Mouse (Mus musculus) hindbrain, embryonic 12.5 days (tissue): ENCODE measurements around the gene D130043K22Rik. TPM values are rescaled to one million over a fixed set of nuclear protein-coding genes. Genes with fewer than 3 reads are reported as not detected.

Source experiments
- ATAC-seq: fragments of 200-750 bp; cut with Nextera tagmentation; 2 replicates; pipeline ENCODE4 v1.8.0; 2017; ENCODE audit warnings: moderate TSS enrichment; ENCODE audit not compliant: low FRiP score
- H3K27ac ChIP-seq: fragments of 300-500 bp; sonication (generic); 2 replicates; pipeline ENCODE4 v1.5.1; 2016; ENCODE audit warnings: mild to moderate bottlenecking
- H3K27me3 ChIP-seq: fragments of 300-500 bp; sonication (generic); 2 replicates; pipeline ENCODE4 v1.6.1; 2016; ENCODE audit warnings: mild to moderate bottlenecking
- H3K36me3 ChIP-seq: fragments of 300-500 bp; sonication (generic); 2 replicates; pipeline ENCODE4 v1.6.1; 2016; ENCODE audit warnings: mild to moderate bottlenecking
- H3K4me1 ChIP-seq: fragments of 300-500 bp; sonication (generic); 2 replicates; pipeline ENCODE4 v1.6.1; 2016
- H3K4me2 ChIP-seq: fragments of 300-500 bp; sonication (generic); replicated peaks from 2 replicates; pipeline ENCODE4 v1.6.1; 2016; ENCODE audit warnings: mild to moderate bottlenecking
- H3K4me3 ChIP-seq: fragments of 300-500 bp; sonication (generic); 2 replicates; pipeline ENCODE4 v1.5.1; 2016; ENCODE audit warnings: mild to moderate bottlenecking
- H3K9ac ChIP-seq: fragments of 300-500 bp; sonication (generic); 2 replicates; pipeline ENCODE4 v1.6.1; 2016; ENCODE audit warnings: mild to moderate bottlenecking, moderate library complexity
- H3K9me3 ChIP-seq: fragments of 300-500 bp; sonication (generic); replicated peaks from 2 replicates; pipeline ENCODE4 v1.6.1; 2016; ENCODE audit warnings: mild to moderate bottlenecking
- WGBS: fragments of 180-500 bp; shearing (Covaris S2); methylation state at CpG from one replicate; pipeline ENCODE4 v1.1.7; 2016; 5-methylcytosine and 5-hydroxymethylcytosine counted together
- polyA plus RNA-seq: library from polyadenylated mRNA; unstranded; fragments of >200 nt; fragmentation: Nextera tagmentation; extraction: Ambion mirVana; gene quantifications from 2 replicates; pipeline ENCODE4 v1.2.1, GENCODE M21; 2016

D130043K22Rik gene
- 1.9 and 2.3 TPM in 2 replicates for polyA plus RNA-seq

DNA sequence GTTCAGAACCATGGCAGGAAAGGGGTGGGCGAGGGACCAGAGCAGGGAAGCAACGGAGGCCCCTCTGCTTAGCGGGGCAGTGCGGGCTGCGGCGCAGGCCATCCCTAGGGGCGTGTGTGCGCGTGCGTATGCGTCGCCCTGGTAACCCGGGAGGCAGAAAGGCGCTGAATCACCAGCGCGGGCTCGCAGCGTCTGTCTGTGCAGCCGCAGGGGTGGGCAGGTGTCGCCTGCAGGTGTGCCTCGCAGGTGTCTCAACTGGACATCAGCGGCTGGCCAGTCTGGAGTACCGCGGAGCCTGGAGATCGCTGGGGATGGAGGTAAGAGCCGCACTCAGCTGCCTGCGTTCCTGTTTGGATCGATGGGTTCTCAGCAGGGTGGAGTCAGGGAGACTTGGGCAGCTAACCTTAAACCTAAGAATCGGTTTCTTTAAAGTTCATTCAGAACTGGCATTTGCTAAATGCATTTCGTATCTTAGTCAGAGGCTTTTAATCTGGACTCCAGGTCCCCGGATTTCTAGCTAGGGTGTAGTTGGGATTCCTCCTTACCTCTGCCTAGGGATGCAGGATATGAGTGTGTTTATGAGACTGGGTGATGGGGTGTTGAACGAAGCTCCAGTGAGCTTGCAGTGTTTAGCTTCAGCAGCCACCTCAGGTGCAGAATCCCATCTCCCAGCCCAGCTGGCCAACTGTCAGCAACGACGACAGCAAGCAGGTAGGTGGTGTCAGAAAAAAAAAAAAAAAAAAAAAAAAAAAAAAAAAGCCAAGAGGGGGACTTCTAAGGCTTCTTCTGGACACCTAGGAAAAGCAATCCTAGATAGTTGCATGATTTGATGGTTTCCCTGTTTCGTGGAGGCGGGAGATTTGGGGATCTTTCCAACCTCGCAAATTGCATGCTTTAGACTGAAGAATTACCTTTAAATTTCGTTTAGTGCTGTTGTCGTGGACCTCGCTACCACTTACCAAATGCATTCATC is at the start of gene D130043K22Rik:
Gene D130043K22Rik (plus strand): TSS at position 153 of the 973 bp plus-strand sequence.
- Histone ChIP-seq H3K4me1 (peaks cover 10% of the 10 kb centered on the region; the same call in 1 of the 2 replicates), H3K36me3 (0 out of 2 replicates have a peak, but pooled peaks cover 4% of the 10 kb centered on the region), H3K27me3 (no peaks in the 10 kb centered on the region), H3K27ac (no peak within 1 kb of the TSS), H3K9ac (peak within 1 kb of the TSS; percentile 65), H3K9me3 (no peaks in the 10 kb centered on the region), H3K4me2 (peak within 1 kb of the TSS; percentile 88), H3K4me3 (peak within 1 kb of the TSS; percentile 54)
- ATAC-seq = peak; percentile 98
- 12% methylated on average over 40 of the region's 40 CpGs for WGBS

DNA sequence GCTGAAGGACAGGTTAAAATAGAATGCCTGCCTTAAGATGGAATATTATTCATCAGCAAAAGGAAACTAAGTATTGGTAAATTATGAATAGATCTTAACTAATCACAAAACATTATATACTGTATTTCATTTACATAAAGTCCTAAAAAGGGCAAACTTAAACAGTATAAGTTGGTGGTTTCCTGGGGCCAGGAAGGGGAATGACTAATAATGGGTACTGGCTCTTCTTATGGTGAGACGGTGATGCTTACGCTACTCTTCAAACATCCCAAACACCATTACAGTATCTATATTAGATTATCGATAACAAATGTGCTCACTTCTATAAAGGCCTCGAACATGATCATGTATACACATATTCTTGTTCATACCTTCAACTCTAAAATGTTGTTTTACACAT is 46.2 kb upstream of the D130043K22Rik start:
- H3K36me3 ChIP-seq = no peaks in the 10 kb centered on the region
- no peak overlapping the region for H3K27ac ChIP-seq
- no peaks in the 10 kb centered on the region for H3K27me3 ChIP-seq
- WGBS = 97% methylated on average over 4 of the region's 4 CpGs
- ATAC-seq = no peak
- H3K4me1 ChIP-seq = peaks cover 10% of the 10 kb centered on the region
- H3K4me2 ChIP-seq = no peak overlapping the region
- H3K4me3 ChIP-seq = no peak overlapping the region
- H3K9me3 ChIP-seq = no peaks in the 10 kb centered on the region
- H3K9ac ChIP-seq = no peak overlapping the region

DNA sequence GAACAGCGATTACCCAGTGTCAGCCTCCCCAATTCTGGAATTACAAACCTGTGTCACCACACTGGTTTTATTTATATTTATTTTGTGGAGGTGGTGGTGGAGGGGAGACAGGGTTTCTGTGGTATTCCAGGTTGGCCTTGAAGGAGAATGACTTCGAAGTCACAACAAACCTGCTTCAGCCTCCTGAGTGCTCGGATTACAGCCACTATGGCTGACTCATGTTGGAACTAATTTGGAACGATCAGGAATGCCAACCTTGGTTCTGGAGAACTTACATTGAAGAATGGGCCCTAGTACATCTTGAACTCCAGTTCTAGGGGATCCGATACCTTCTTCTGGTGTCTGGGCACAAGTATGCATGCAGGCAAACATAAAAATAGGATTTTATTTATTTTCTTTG is 45.6 kb upstream of the D130043K22Rik start:
- no peak for ATAC-seq
- WGBS = 71% methylated on average over 5 of the region's 5 CpGs
- no peaks in the 10 kb centered on the region for H3K9me3 ChIP-seq
- no peak overlapping the region for H3K9ac ChIP-seq
- H3K36me3 ChIP-seq = no peaks in the 10 kb centered on the region
- peak overlapping the region; percentile 97; the same call in 1 of the 2 replicates for H3K4me3 ChIP-seq
- no peak overlapping the region for H3K27ac ChIP-seq
- H3K27me3 ChIP-seq = no peaks in the 10 kb centered on the region
- peak overlapping the region; percentile 73 for H3K4me2 ChIP-seq
- H3K4me1 ChIP-seq = peaks cover 15% of the 10 kb centered on the region

DNA sequence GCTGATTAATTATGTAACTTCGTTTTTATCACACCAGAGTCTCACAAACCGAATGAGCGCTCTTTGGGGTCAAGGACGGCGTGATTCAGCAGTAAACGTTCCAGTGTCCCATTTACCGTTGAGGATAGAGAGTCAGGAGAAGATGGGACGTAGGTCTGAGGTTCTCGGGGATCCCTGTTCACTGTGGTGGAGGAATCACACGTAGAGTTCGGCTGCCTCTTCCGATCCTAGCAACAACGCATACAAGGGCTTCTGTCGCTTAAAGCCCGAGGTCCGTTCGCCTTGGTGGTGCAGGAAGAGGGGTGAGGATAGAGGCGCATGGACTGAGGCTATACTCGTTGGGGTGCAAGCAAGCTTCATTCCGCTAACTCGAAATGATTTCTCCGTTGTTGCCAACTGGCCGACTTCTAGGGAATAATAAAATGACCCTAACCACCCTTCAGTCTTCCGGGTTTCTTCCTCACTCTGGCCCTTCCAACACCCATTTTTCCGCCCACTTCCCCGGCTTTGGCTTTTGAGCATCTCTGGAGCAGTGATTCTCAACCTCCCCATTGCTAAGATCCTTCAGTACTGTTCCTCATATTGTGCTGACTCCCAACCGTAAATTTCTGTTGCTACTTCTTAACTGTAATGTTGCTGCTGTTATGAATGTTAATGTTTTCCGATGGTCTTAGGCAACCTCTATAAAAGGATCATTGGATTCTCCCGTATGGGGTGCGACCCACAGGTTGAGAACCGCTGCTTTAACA is 44.8 kb upstream of the D130043K22Rik start:
- peak overlapping the region; percentile 73 for H3K4me2 ChIP-seq
- H3K9me3 ChIP-seq = no peaks in the 10 kb centered on the region
- ATAC-seq = peak; percentile 17
- peak overlapping the region; percentile 97 for H3K4me3 ChIP-seq
- peak overlapping the region; percentile 97 for H3K27ac ChIP-seq
- H3K27me3 ChIP-seq = no peaks in the 10 kb centered on the region
- peaks cover 19% of the 10 kb centered on the region for H3K4me1 ChIP-seq
- 1% methylated on average over 31 of the region's 31 CpGs for WGBS
- H3K9ac ChIP-seq = peak overlapping the region; percentile 58
- H3K36me3 ChIP-seq = 0 out of 2 replicates have a peak, but pooled peaks cover 3% of the 10 kb centered on the region

DNA sequence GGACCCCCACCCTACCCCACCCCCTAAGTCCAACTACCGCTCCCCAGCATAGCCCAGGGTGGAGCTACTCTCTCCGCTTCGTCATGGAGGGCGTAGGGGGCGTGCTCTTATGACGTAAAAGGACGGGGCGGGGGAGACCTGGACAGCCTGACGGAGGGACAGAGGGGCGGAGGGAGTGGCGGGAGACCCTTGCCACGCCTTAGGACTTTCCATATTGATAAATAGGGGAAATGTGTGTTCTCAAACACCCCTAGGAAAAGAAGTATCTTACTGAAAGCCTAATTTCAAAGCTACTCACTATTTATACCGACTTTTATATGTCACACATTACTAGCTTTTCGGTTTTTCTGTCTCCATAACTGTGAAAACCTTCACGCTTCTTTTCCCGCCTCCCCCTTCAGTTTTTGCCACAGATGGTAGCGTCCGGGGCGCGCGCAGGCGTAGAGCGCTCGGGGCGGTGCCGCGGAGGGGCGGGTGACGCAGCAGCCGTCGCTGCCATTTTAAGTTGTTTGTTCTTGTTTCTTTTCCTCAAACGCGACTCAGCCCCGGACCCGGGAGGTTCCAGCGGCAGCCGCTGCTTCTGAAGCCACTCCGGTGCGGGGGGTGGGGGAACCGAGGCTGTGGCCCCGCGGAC is 44.1 kb upstream of the D130043K22Rik start:
- H3K4me3 ChIP-seq = peak overlapping the region; percentile 97
- H3K4me2 ChIP-seq = peak overlapping the region; percentile 73
- H3K36me3 ChIP-seq = 0 out of 2 replicates have a peak, but pooled peaks cover 9% of the 10 kb centered on the region
- ATAC-seq = peak; percentile 97
- peak overlapping the region; percentile 97 for H3K27ac ChIP-seq
- under 1% methylated on average over 42 of the region's 42 CpGs for WGBS
- peaks cover 19% of the 10 kb centered on the region for H3K4me1 ChIP-seq
- no peaks in the 10 kb centered on the region for H3K27me3 ChIP-seq
- H3K9me3 ChIP-seq = no peaks in the 10 kb centered on the region
- H3K9ac ChIP-seq = peak overlapping the region; percentile 97

DNA sequence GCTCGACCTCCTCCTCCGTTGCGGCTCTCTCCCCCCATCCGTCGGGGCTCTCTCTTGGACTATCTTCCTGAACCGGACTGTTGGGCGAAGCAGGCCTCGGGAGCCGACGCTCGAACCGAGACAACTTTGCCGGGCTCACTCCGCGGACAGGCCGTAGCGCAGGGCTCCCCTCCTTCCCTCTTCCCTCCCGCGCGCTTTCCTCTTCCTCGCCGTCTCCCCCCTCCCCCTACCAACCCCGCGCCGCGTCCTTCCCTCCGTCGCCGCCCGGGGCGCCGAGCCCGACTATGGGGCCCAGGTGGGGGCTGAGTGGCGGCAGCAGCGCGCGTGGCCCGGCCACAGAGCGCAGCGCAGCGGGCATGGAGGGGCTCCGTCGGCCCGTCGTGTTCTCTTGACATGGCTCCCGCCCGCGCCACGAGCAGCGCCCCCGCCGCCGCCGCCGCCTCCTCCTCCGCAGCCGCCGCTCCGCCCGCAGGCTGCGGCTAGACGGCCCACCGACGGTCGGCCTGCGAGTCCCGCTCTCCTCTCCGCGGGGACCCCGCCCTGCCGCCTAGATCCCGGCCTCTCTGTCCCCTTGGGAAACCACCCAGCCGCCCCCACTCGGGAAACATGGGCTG is 43.5 kb upstream of the D130043K22Rik start, which contains the start of gene BC005537:
Gene BC005537 (plus strand): TSS at position 350 of the 614 bp plus-strand sequence.
- H3K9ac ChIP-seq = peak within 1 kb of the TSS; percentile 97
- WGBS = under 1% methylated on average over 53 of the region's 74 CpGs
- ATAC-seq = peak; percentile 68; the same call in 1 of the 2 replicates
- no peaks in the 10 kb centered on the region for H3K27me3 ChIP-seq
- H3K4me3 ChIP-seq = peak within 1 kb of the TSS; percentile 97
- H3K9me3 ChIP-seq = no peaks in the 10 kb centered on the region
- H3K27ac ChIP-seq = peak within 1 kb of the TSS; percentile 97
- 0 out of 2 replicates have a peak, but pooled peaks cover 11% of the 10 kb centered on the region for H3K36me3 ChIP-seq
- H3K4me1 ChIP-seq = peaks cover 19% of the 10 kb centered on the region
- H3K4me2 ChIP-seq = peak within 1 kb of the TSS; percentile 73

DNA sequence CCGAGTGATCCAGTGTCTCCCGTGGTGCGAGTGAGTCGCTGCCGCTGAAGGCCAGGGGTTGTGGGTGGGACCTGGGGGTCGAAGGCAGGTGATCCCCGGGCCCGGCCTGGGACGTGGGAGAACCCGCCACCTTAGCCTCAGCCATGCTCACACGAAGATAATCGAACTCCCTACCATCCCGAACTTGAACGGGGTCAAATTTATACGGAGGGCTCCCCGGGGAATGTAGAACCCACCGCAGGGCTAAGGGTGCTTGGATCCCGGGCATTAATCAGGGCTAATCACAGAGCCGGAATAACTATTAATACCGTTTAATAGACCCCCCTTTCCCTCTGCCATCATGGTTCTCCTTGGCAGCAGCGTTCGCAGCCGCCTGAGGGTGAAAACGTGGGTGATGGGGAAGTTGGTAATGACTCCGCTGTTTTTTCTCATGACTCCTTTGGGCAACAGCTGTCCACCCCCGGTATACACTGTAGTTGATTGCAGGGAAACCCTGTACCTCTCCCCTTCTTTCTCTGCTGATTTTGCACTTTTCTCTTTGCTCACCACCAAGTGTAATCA is 42.7 kb upstream of the D130043K22Rik start:
- Histone ChIP-seq H3K4me2 (peak overlapping the region; percentile 73), H3K27me3 (no peaks in the 10 kb centered on the region), H3K36me3 (0 out of 2 replicates have a peak, but pooled peaks cover 13% of the 10 kb centered on the region), H3K9me3 (no peaks in the 10 kb centered on the region), H3K9ac (peak overlapping the region; percentile 97), H3K4me1 (peaks cover 19% of the 10 kb centered on the region), H3K27ac (no peak overlapping the region; the same call in 1 of the 2 replicates), H3K4me3 (peak overlapping the region; percentile 97)
- WGBS = under 1% methylated on average over 26 of the region's 26 CpGs
- ATAC-seq = peak; percentile 9; the same call in 1 of the 2 replicates

DNA sequence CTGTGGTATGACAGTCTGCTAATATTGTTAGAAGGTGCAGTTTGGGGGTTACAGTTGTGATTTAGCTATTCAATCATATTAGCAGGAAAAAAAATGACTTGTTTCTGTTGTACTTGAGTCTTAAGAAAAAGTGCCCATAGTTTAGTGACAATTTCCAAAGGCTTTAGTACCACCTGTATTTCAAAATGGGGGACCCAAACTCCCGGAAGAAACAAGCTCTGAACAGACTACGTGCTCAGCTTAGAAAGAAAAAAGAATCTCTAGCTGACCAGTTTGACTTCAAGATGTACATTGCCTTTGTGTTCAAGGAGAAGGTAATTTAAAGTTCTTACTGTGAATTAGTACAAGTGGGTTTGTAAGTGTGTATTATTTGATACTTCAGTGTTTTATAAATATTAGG is 41.7 kb upstream of the D130043K22Rik start:
- ATAC-seq = no peak
- Histone ChIP-seq H3K4me3 (peak overlapping the region; percentile 97), H3K9me3 (no peaks in the 10 kb centered on the region), H3K36me3 (peaks cover 23% of the 10 kb centered on the region; the same call in 1 of the 2 replicates), H3K9ac (peak overlapping the region; percentile 97), H3K27ac (no peak overlapping the region), H3K27me3 (no peaks in the 10 kb centered on the region), H3K4me1 (peaks cover 19% of the 10 kb centered on the region), H3K4me2 (peak overlapping the region; percentile 73)
- 39% methylated on average over 2 of the region's 2 CpGs for WGBS

DNA sequence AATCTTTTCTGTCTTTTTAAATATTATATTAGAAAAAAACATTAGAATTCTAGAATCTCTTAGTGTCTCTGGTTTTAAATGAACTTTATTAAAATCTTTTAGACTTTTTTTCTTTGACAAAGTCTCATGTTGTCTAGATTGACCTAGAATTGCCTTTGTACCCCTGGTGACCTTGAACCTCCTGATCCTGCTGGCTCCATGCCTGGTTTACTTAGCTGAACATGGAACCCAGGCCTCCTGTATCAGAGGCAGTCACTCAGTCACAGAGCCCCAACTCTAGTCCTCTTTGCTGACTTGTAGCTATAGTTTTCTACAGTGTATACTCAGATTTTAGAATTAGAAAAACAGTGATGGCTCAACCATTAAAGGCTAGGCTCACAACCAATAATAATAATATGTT is 38.9 kb upstream of the D130043K22Rik start:
- Histone ChIP-seq H3K4me2 (no peak overlapping the region), H3K4me1 (peaks cover 19% of the 10 kb centered on the region), H3K36me3 (peaks cover 48% of the 10 kb centered on the region), H3K27ac (no peak overlapping the region), H3K9ac (no peak overlapping the region), H3K9me3 (no peaks in the 10 kb centered on the region), H3K4me3 (no peak overlapping the region), H3K27me3 (no peaks in the 10 kb centered on the region)
- no peak for ATAC-seq

DNA sequence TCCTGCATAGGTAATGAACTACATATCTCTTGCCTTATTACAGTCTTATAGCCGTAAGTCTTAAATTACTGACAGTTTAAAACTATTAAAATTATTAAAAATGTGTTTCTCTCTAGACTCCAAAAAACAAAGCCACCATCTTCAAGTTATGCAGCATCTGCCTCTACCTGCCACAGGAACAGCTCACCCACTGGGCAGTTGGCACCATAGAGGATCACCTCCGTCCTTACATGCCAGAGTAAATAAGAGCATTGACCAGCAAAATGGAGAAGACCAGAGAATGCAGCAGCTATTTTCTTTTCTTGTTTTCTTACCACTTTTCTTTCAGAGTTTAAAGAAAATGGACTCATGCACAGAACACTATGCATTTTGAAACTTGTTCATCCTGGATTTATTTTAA is 32.4 kb upstream of the D130043K22Rik start:
- H3K36me3 ChIP-seq = peaks cover 67% of the 10 kb centered on the region

DNA sequence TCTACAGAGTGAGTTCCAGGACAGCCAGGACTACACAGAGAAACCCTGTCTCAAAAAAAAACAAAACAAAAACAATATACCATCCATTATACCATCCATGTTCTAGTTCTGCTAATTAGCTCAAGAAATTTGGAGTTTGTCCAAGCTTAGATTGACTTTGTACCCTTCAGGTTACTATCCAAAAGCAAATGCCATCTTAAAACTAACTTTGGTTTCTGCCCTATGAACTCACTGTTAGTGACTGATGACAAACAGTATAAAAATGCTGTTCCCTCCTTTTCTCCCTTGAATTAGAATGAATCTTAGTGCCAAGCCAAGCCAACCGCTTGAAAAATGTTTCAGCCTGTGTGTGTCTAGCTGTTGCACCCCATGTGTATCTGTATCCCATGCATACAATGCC is 30.3 kb upstream of the D130043K22Rik start:
- Histone ChIP-seq H3K4me3 (no peak overlapping the region), H3K27me3 (no peaks in the 10 kb centered on the region), H3K27ac (no peak overlapping the region), H3K4me2 (no peak overlapping the region), H3K36me3 (peaks cover 50% of the 10 kb centered on the region), H3K4me1 (no peaks in the 10 kb centered on the region), H3K9me3 (no peaks in the 10 kb centered on the region), H3K9ac (no peak overlapping the region)
- 93% methylated on average over 1 of the region's 1 CpGs for WGBS
- ATAC-seq = no peak

More for the DNA sequence above, 32.4 kb upstream of the D130043K22Rik start:
- 94% methylated on average over 2 of the region's 2 CpGs for WGBS
- Histone ChIP-seq H3K4me3 (no peak overlapping the region), H3K9ac (no peak overlapping the region), H3K4me2 (no peak overlapping the region), H3K27ac (no peak overlapping the region), H3K27me3 (no peaks in the 10 kb centered on the region), H3K9me3 (no peaks in the 10 kb centered on the region), H3K4me1 (no peaks in the 10 kb centered on the region)
- ATAC-seq = no peak
